Mouse (Mus musculus) hindbrain, postnatal 0 days (tissue): ENCODE measurements around the gene Rpl36a. TPM values are rescaled to one million over a fixed set of nuclear protein-coding genes. Genes with fewer than 3 reads are reported as not detected.

ENCODE experiments used
- ATAC-seq: fragments of 200-750 bp; cut with Nextera tagmentation; 2 replicates; pipeline ENCODE4 v1.8.0; 2017; ENCODE audit warnings: mild to moderate bottlenecking, moderate TSS enrichment, moderate library complexity
- DNase-seq: peaks from one replicate; pipeline ENCODE4 v3.0.0-alpha.2; 2015; ENCODE audit warnings: low spot score
- H3K27ac ChIP-seq: fragments of 300-500 bp; sonication (generic); 2 replicates; pipeline ENCODE4 v1.5.1; 2014; ENCODE audit warnings: mild to moderate bottlenecking
- H3K27me3 ChIP-seq: fragments of 300-500 bp; sonication (generic); 2 replicates; pipeline ENCODE4 v1.6.1; 2014; ENCODE audit warnings: low read length, mixed read lengths; ENCODE audit not compliant: insufficient read depth
- H3K36me3 ChIP-seq: fragments of 300-500 bp; sonication (generic); 2 replicates; pipeline ENCODE4 v1.6.1; 2014; ENCODE audit warnings: low read length, mixed read lengths; ENCODE audit not compliant: insufficient read depth
- H3K4me1 ChIP-seq: fragments of 300-500 bp; sonication (generic); 2 replicates; pipeline ENCODE4 v1.6.1; 2014; ENCODE audit warnings: antibody characterized with exemption, low read length, mixed read lengths; ENCODE audit not compliant: insufficient read depth
- H3K4me2 ChIP-seq: fragments of 300-500 bp; sonication (generic); 2 replicates; pipeline ENCODE4 v1.6.1; 2014; ENCODE audit warnings: low read depth, mild to moderate bottlenecking, low read length, moderate library complexity, mixed read lengths
- H3K4me3 ChIP-seq: fragments of 300-500 bp; sonication (generic); 2 replicates; pipeline ENCODE4 v1.5.1; 2014; ENCODE audit warnings: low read length
- H3K9ac ChIP-seq: fragments of 300-500 bp; sonication (generic); replicated peaks from 2 replicates; pipeline ENCODE4 v1.6.1; 2014; ENCODE audit warnings: mild to moderate bottlenecking, low read length, moderate library complexity, mixed read lengths
- H3K9me3 ChIP-seq: fragments of 300-500 bp; sonication (generic); 2 replicates; pipeline ENCODE4 v1.6.1; 2016; ENCODE audit warnings: low read length, mixed read lengths
- CTCF ChIP-seq: IDR thresholded peaks from 2 replicates; pipeline ENCODE4 v1.5.1; 2016; ENCODE audit warnings: antibody characterized with exemption, control low read depth, low read depth
- WGBS: fragments of 180-500 bp; shearing (Covaris S2); extraction: QIAGEN DNeasy Blood & Tissue Kit; methylation state at CpG from one replicate; pipeline ENCODE4 v1.1.7; 2014; 5-methylcytosine and 5-hydroxymethylcytosine counted together
- polyA plus RNA-seq: library from polyadenylated mRNA; unstranded; fragments of >200 nt; fragmentation: Nextera tagmentation; extraction: Ambion mirVana; gene quantifications from 2 replicates; pipeline ENCODE4 v1.2.1, GENCODE M21; 2015
- total RNA-seq: library from RNA; depleted of rRNA; stranded (reverse); fragments of >200 nt; gene quantifications from 2 replicates; pipeline ENCODE4 v1.2.3, GENCODE M21; 2014

Gene Rpl36a
- total and polyA plus RNA-seq, 2 experiments from 2014 or later = 203 to 269 TPM

DNA sequence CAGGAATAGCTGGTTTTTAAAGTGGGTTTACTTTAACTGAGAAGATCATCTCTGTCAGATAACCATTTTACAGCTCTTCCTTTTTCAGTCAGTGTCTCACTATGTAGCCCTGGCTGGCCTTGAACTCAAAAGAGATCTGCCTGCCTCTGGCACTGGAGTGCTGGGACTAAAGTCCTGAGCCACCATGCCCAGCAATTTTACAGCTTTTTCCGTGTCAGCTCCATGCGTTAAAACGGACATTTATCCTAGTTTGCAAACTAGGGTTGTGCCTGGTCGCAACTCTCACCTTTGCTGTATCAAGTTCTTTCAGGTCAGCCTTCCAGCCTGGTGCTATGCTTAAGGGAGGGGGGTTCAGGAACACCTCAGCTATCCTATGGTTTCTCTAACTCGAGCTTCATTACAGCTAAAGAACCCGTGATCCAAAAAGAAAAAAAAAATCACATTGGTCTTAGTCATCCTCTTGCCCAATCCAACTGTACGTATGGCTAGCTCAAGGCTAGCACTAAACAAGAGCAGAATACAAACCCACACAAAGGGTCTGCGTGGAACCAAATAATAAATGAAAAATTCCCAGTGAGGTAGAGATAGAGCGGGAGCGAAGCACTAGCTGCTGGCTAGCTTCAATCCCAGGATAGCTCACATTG lies 14.6 kb downstream of the Rpl36a start:
- peak overlapping the region; percentile 50 for H3K9ac ChIP-seq
- H3K27me3 ChIP-seq = no peaks in the 10 kb centered on the region
- no peak for ATAC-seq
- H3K4me2 ChIP-seq = peak overlapping the region; percentile 60
- H3K27ac ChIP-seq = peak overlapping the region; percentile 77
- 41% methylated on average over 10 of the region's 10 CpGs for WGBS
- H3K4me3 ChIP-seq = peak overlapping the region; percentile 50
- TF ChIP-seq CTCF = no peak
- no peaks in the 10 kb centered on the region for H3K36me3 ChIP-seq
- no peaks in the 10 kb centered on the region for H3K9me3 ChIP-seq
- peak; percentile 3 for DNase-seq
- no peaks in the 10 kb centered on the region for H3K4me1 ChIP-seq

- no peaks in the 10 kb centered on the region for H3K4me1 ChIP-seq
- H3K36me3 ChIP-seq = no peaks in the 10 kb centered on the region
- peak; percentile 98 for ATAC-seq
- H3K9me3 ChIP-seq = no peaks in the 10 kb centered on the region
- 35% methylated on average over 33 of the region's 33 CpGs for WGBS
- H3K27me3 ChIP-seq = no peaks in the 10 kb centered on the region
- peak within 1 kb of the TSS; percentile 50 for H3K4me3 ChIP-seq
- no peak for TF ChIP-seq CTCF
- DNase-seq = peak; percentile 96
- H3K27ac ChIP-seq = peak within 1 kb of the TSS; percentile 92
- peak within 1 kb of the TSS; percentile 50 for H3K9ac ChIP-seq
- peak within 1 kb of the TSS; percentile 60 for H3K4me2 ChIP-seq
These were observed 15.4 kb downstream of the Rpl36a start, which contains the start of the genes Gla and Hnrnph2 for GRCm38 (mm10) chrX:134600659-134601379. Gene Gla (minus strand): TSS chrX:134601125. Gene Hnrnph2 (plus strand): TSS chrX:134601179.

- Histone ChIP-seq H3K4me3 (peak overlapping the region; percentile 50), H3K4me2 (peak overlapping the region; percentile 54), H3K27me3 (no peaks in the 10 kb centered on the region), H3K4me1 (no peaks in the 10 kb centered on the region), H3K36me3 (no peaks in the 10 kb centered on the region), H3K9ac (peak overlapping the region; percentile 49), H3K9me3 (no peaks in the 10 kb centered on the region), H3K27ac (peak overlapping the region; percentile 92)
- peak; percentile 73 for DNase-seq
- peak; percentile 12; the same call in 1 of the 2 replicates for TF ChIP-seq CTCF
- ATAC-seq = peak; percentile 88
- WGBS = 24% methylated on average over 40 of the region's 43 CpGs
These were observed 16.1 kb downstream of the Rpl36a start for GRCm38 (mm10) chrX:134601380-134602120.

GRCm38 (mm10) chrX:134609472-134609871 lies 24.0 kb downstream of the Rpl36a start:
- WGBS = 37% methylated on average over 4 of the region's 4 CpGs
- ATAC-seq = no peak

DNA sequence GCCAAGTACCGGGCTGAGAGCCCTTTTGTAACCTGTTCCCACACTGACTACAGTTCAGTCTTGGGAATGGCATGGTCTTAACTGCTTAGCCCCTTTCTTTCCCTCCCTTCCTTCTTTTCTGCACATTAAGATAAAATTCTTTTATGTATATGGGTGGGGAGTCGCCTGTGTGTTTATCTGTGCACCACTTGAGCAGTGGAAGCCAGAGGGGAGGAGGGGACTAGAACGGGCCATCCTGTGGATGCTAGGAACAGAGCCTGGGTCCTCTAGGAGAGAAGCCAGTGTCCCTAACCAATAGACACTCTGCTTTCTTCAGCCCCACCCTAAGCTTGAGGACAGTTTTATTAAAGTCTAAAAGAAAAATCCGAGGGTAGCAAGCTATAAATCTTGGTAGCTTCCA lies 25.5 kb downstream of the Rpl36a start:
- no peaks in the 10 kb centered on the region for H3K9me3 ChIP-seq
- H3K9ac ChIP-seq = no peak overlapping the region
- WGBS = 85% methylated on average over 4 of the region's 4 CpGs
- H3K4me2 ChIP-seq = no peak overlapping the region
- no peak for TF ChIP-seq CTCF
- H3K27ac ChIP-seq = no peak overlapping the region
- no peaks in the 10 kb centered on the region for H3K27me3 ChIP-seq
- no peaks in the 10 kb centered on the region for H3K36me3 ChIP-seq
- H3K4me3 ChIP-seq = no peak overlapping the region
- ATAC-seq (no peak), DNase-seq (no peak)
- no peaks in the 10 kb centered on the region for H3K4me1 ChIP-seq

More at GRCm38 (mm10) chrX:134609472-134609871, 24.0 kb downstream of the Rpl36a start:
- H3K27me3 ChIP-seq = no peaks in the 10 kb centered on the region
- H3K4me1 ChIP-seq = no peaks in the 10 kb centered on the region
- H3K9ac ChIP-seq = no peak overlapping the region
- peak; percentile 64 for DNase-seq
- no peak overlapping the region for H3K4me3 ChIP-seq
- H3K9me3 ChIP-seq = no peaks in the 10 kb centered on the region
- H3K27ac ChIP-seq = no peak overlapping the region
- no peak overlapping the region for H3K4me2 ChIP-seq
- no peaks in the 10 kb centered on the region for H3K36me3 ChIP-seq
- TF ChIP-seq CTCF = peak; percentile 70

- no peak for TF ChIP-seq CTCF
- no peaks in the 10 kb centered on the region for H3K36me3 ChIP-seq
- peak overlapping the region; percentile 38; the same call in 1 of the 2 replicates for H3K9ac ChIP-seq
- H3K27me3 ChIP-seq = no peaks in the 10 kb centered on the region
- H3K4me1 ChIP-seq = no peaks in the 10 kb centered on the region
- DNase-seq = peak; percentile 70
- H3K4me2 ChIP-seq = peak overlapping the region; percentile 54
- no peaks in the 10 kb centered on the region for H3K9me3 ChIP-seq
- 28% methylated on average over 15 of the region's 15 CpGs for WGBS
- peak; percentile 92 for ATAC-seq
- peak overlapping the region; percentile 29 for H3K4me3 ChIP-seq
- H3K27ac ChIP-seq = peak overlapping the region; percentile 69
These were observed 27.0 kb downstream of the Rpl36a start for GRCm38 (mm10) chrX:134612285-134612959.
